Mouse (Mus musculus): ENCODE measurements around the gene Myrip.

Myrip gene

GRCm38 (mm10) chr9:120339975-120340695, 38.8 kb downstream of the Myrip start:
- DNase-seq = no peak

DNA sequence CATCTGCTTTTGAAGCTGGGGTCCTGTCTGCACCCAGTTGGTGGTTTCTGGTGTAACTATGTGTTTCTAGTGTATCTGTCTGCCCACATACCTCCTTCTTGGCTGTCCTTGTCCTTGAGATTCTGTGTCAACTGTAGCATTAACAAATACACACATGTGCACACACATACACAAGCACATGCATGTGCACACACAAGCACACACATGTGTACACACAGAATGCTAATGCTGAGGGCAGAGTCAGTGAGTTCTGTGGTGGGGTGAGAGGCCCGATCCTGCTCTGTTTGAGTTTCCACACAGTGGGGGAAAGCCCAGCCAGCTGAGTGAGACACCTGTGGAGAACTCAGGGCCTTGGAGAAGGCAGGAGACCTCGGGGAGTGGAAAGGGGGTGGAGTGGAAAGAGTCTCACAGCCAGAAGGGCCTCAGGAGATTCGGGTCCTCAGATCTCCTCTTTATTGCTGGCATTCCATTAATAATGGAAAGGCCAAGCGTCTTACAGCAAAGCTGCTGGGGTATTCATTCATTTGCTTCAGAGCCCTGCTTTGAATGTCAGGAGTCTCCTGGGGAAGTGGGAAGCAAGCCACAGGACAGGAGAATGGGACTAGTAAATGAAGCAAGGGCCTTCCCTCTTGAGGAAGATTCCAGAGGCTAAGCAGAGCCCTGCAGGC, 41.9 kb downstream of the Myrip start:
- no peak for DNase-seq

DNA sequence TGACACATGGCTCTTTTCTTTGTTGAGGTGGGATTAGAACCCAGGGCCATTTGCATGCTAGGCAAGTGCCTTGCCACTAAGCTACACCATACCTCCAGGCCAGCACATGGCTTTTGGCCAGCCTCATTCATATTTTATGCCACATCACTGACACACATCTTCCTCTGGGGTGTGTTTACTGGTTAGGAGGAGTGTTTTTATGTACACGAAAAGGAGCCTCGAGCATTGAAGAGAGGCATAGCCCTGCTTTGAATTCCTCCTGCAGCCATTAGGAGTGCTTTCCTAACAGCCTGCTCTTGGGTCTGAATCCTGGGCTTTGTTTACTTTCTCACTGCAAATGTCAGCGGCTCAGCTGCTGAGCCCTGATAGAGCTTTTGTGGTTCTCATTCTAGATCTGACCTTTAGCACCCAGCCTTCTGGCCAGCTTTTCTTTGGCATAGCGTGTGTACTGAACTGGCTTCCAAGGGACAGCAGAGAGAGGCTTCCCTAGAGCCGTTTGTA, 44.4 kb downstream of the Myrip start:
- no peak for DNase-seq

DNA sequence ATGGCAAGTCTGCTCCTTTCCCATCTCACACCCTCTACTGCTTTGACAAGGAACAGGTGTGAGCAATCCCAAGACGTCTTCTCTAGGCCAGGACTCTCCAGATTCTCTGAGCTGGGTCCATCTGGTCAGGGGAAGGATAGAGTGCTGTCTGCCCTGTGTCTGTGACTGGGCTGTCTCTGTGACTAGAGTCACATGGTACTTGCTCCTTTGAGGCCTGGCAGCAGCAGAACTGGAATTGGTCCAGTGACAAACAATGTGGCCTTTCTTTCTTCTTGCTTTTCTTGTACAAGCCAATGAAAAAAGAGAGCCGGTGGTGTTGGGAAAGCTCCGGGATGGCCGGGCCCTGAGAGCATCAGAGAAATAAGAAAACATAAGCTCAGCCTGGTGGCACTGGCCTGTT, 47.8 kb downstream of the Myrip start:
- peak; percentile 63 for DNase-seq

GRCm38 (mm10) chr9:120350346-120350745, 49.0 kb downstream of the Myrip start:
- no peak for DNase-seq

- DNase-seq = no peak
These were observed 49.7 kb downstream of the Myrip start for GRCm38 (mm10) chr9:120351061-120351460.

DNA sequence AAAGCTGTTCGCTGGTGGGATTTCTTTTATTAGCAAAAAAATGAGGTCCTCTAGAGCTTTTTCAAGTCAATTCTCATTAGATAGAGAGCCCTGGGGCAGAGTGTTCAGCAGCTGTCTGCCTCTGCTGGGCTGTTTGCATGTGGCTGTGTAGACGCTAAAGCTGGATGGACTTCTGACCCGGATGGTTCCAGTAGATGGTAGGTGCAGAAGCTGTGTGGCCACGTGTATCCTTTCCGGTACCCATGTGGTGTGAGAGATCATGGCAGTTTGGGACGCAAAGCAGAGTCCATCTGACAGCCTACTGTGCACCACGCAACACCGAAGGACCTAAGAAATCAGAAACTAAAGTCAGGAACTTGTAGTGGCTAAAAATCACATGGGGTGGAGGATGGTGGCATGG, 50.2 kb downstream of the Myrip start:
- no peak for DNase-seq

DNA sequence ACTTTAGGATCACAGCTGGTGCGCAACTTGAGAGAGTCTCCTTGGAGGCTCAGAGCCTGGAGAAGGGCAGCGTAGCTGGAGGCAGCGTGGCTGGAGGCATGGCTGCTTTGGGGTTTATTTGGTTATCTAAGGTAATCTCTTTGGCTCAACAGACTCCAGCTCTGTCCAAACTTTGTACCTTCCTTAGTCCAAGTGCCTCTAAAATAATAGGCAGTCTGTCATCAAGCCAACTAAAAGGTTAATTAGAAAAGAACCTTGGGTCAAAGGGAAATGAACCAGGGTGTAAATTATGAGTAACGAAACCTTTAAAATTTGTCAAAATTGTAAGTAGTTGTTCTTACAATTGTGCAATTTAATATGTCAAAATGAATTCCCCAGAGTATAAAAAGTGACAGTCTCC, 51.7 kb downstream of the Myrip start:
- DNase-seq = no peak

DNA sequence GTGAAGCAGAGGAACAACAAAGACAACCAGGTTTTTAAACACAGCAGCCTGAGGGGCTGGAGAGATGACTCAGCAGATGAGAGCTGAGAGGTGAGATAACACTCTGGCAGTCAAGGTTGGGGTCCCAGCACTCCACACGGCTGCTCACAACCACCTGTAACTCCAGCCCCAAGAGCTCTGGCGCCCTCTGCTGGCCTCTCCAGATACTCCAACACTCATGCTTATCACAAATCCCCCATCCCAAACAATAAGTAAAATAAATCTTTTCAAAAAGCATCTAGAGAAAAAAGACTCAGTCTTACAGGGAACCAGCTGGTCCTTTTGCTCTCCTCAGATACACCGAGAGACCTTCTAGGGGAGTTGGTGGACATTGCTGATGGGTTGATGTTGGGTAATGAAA, 52.7 kb downstream of the Myrip start:
- DNase-seq = no peak

- peak; percentile 58 for DNase-seq
These were observed 53.4 kb downstream of the Myrip start for GRCm38 (mm10) chr9:120354550-120355345.

DNA sequence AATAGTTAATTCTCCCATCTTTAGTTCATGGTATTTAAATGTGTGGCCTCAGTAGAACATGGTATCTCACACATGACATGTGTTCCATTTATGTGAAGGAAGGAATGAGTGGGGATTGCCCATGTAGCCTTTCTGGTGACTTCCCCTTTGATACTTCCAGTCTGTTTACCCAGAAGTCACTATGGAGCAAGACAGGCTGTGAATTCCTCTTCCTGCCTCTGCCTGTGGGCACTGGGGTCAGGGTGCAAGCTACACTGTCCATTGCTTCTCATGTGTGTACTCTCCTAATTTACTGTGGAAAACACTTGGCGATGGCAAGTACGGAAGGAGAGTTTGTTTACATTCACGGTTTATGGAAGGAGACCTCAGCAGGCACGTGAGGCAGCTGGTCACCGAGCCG, 55.2 kb downstream of the Myrip start:
- DNase-seq = no peak

GRCm38 (mm10) chr9:120358060-120358459, 56.7 kb downstream of the Myrip start:
- DNase-seq = no peak

- peak; percentile 74 for DNase-seq
These were observed 59.3 kb downstream of the Myrip start for GRCm38 (mm10) chr9:120360397-120361177.

- DNase-seq = peak; percentile 81
These were observed 60.3 kb downstream of the Myrip start for GRCm38 (mm10) chr9:120361656-120362055.

GRCm38 (mm10) chr9:120362684-120363083, 61.4 kb downstream of the Myrip start:
- DNase-seq = no peak

GRCm38 (mm10) chr9:120364653-120365283, 63.5 kb downstream of the Myrip start:
- DNase-seq = no peak

- DNase-seq = no peak
These were observed 66.2 kb downstream of the Myrip start for GRCm38 (mm10) chr9:120367526-120367925.

GRCm38 (mm10) chr9:120371633-120372032, 70.3 kb downstream of the Myrip start:
- no peak for DNase-seq

DNA sequence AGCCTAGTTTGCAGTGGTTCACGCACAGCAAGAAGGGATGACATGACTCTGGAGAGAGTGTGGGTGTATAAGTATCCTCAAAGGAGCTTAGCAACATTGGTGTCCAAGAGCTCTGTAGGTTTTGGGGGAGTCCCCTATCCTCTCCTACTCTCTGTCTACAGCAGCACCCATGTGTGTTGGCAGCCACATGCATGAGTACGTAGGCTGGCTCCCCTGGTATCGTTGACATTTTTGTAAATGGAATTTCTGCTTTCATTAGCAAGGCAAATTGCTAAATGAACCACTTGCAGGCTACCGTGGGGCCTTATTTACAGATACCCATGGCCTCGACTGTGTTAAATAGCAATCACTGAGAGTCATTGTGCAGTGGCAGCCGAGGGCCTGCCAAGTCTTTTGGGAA, 71.0 kb downstream of the Myrip start:
- DNase-seq = no peak

- DNase-seq = no peak
These were observed 76.4 kb downstream of the Myrip start for GRCm38 (mm10) chr9:120377726-120378125.

GRCm38 (mm10) chr9:120395188-120395587, 93.9 kb downstream of the Myrip start:
- DNase-seq = peak; percentile 60

DNA sequence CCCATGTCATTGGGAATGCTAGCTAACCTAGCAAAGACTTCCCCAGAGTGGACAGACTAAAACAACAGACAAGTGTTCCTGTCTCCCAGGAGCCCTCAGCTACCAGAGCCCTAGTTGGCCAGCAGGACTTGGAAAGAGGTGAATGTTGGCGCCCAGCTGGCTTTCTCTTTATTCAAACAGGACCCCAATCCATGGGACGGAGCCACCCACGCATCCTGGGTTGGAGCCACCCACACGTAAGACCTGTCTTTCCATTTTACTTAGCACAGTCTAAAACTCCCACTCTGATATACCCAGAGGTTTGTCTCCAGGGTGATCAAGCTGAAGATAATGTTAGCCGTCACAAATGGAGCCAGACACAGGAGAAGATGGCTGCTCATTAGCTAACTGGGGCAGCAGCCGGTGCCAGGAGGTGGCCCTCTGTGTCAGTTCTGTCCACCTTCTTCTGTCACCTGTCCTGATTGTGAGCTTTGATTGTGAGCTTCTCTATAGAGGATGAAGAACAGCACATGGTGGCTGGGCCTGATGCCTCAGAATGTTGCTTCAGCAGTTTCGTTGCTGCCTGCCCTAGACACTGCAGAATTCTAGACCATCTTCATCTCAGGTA, 95.4 kb downstream of the Myrip start:
- DNase-seq = peak; percentile 53
